Mouse (Mus musculus) T-helper 2 cell (primary cell): ENCODE results near the gene Hephl1.
"Not testable (repeated sequence)": the region's sequence is repeated elsewhere in the genome, so short reads cannot be mapped to it uniquely, and the experiment has no call there.

Experiments used
- in situ Hi-C: fragments of 300-600 bp; cut with MboI, MseI; formaldehyde crosslinking; loops from one replicate; pipeline ENCODE4 v1.15.1; 2025; ENCODE audit warnings: high pct_unique_total_duplicates

Gene Hephl1

DNA sequence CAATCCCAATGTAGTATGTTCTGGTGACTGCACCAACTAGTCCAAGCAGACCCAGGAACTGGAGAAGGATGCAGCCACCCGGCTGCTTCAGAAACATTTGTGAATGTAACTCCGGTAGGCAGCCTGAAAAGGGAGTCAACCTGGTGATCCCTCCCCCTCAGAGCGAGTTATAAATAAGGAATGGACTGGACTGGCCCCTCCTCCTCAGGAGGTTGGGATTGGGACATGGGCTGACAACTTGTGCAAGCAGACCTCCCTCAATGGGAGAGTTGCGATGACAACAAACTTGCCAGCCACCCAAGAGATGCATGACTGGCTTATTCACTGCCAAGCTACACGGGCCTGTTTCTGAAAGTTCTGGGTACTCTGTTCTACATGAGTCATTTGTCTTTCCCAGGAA lies at the start of gene Hephl1:
Gene Hephl1 (minus strand): TSS at position 101 of the 400 bp plus-strand sequence.
- in situ Hi-C loops, result no loop called here

DNA sequence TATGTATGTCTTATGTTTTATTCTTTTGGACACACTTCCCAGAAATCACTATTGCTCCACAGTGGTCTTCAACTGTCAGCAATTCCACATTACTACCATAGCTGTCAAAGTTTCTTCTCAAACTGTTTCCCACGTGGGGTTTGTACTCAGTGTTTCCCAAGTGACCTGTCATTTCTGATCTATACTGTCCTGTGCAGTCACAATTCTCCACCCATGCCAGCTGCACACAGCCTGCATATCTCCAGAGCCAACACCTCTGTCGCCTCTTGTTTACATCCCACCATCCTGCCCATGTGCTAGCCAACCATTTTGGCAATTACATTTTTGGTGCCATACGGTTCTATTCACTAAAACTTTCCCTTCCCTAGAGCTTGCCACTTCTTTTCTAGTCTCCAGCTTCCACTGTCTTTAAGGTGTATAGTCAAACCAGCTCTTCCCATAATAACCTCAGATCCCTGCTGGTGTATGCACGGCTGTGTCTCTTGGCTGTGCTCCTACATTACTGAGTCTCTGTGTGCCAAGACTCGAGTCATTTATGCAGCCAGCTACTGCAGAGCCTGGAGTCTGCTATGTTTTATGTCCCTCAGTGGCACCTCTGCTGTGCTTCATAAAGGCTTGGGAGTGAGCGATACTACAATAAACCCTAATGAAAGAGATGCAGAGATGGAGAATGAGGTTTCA lies 37.5 kb upstream of the Hephl1 start:
- in situ Hi-C loops, result no loop called here

DNA sequence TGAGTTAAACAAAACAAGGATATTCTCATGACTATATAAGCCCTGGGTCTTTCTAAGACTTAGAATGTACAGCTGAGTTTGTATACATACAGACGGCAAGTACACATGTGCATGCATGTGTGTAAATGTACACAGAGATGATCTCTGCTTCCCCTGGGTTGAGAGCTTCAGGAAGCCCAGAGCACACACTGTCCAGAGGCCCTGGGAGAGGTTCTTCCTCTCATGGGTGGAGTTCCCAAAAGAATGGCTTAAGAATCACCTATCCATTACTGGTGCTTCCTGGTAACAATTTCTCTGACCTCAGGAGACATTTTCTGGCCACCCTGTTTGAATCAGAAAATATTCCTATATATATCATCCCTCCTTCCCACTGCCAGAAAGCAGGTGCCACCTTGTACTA lies 28.6 kb upstream of the Hephl1 start:
- in situ Hi-C loops, result no loop called here

DNA sequence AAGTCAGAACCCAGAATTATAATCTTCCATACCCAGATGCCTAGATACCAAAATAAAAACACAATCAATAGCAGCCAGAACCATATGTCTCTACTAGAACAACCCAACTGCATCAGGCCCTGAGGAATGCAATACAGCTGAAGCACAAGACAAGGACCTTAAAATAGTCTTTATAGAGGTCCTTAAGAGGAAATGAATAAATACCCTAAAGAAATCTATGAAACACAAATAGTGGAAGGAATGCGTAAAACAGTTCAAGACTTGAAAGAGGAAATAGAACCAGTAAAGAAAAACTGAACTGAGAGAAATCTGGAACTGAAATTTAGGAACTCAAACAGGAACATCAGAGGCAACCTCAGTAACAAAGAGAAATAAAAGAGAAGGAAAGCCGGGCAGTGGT lies 14.0 kb upstream of the Hephl1 start:
- in situ Hi-C loops, result no loop called here

DNA sequence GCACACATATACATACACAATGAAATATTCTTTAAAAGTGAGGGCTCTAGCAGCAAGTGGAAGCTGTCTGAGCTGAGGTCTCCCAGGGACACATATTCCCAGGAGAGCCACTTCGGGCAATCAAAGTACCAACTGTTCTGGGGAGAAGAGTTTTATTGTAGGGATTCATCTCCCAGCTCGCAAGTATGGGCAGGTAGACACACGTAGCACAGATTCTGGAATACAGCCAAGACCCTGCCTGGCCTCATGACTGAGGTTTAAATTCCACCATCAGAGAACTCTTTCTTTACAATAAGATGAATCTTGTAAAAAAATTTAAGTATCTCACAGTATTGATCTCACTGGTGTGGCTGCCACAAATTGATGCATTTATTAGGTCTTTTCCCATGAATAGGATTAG lies 10.5 kb upstream of the Hephl1 start:
- in situ Hi-C loops, result no loop called here

DNA sequence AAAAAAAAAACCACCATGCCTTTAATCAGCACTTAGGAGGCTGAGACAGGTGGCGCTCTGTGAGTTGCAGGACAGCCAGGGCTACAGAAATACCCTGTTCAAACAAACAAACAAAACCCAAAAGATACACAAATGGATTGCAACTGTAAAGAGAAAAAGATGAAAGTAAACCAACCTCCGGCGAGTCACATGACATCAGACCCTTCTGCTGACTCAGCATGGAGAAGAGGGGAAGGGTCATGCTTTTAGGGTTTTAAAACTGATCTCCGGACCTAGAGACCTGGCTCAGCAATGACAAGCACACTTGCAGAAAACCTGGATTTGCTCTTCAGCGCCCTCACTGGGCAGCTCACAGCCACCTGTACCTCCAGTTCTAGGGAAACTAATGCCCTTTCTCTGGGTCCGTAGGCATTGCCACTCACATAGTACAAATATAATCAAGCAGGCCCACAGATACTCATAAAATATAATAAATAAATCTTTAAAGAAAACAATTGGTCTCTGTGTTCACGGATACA lies 9.0 kb upstream of the Hephl1 start:
- in situ Hi-C loops, result no loop called here

DNA sequence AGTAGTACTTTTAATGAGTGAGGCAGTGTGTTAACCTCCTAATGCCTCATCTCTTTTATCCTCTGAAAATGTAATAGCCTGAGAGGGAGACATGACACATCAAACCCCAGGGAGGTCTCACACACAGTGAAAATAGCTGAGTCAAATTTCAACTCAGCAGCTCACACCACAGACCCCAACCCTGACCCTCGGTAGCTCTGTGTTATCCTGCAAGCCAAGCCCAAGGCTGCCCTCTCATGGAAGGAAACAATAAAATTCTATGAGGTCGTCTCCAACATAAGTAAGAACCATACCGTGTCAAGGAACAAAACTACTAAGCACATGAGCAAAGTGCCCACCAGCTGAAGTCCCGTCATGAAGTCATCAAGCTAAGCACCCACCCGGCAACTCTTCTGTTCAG lies 8.3 kb upstream of the Hephl1 start:
- in situ Hi-C loops, result no loop called here

DNA sequence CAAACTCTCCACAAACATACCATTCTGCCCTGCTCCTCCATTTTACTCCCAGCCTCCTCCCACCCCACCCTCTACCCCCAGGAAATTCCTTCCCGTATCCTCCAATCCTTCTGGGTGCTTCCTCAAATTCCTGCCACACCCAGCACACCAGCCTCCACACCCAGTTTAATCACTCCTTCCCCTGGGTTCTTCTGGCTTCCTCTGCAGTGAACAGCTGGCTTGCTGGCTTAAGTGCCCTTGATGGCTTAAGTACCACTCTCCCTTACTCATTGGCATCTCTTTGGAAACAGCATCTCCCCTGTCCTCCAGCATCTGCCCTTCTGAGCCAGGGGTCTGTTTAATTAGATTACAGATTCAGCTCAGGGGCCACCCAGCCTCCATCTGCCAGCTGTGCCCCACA lies 7.6 kb upstream of the Hephl1 start:
- in situ Hi-C loops, result no loop called here

DNA sequence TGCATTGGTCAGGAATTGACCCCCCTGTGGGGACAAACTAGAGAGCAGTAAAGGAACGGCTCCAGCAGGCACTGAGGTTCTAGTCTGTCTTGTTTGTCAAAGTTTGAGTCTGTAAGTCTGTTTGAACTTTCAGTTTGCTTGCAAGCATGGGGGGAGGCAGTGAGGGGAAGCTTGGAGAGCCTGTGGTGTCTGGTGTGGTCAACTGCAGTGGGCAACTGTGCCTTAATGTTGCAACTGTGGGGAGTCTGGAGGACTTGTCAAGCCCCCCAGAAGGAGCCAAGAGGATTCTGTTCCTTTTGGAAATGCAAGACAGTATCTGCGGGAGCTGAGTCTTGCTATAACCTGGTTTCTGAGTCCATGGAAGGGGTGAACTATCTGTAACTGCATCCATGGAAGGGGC lies 4.3 kb upstream of the Hephl1 start:
- in situ Hi-C loops, result no loop called here

DNA sequence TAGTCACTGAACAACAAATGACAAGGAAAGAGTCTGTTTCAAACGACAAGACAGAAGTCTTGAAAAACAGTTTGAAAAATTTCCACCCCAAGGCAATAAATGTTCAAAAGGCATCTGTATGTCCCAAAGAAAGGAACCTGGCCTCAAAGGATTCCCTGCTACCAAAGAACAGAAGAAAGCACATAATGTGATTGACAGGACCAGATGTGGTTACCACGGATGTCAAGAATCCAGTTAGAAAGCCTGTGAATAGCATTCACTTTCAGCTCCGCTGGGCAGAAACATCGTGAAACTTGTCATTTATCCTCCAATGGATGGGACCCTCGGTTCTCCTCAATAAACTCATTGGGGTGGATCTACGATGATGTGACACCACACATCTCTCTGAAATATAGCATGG lies 2.2 kb upstream of the Hephl1 start:
- in situ Hi-C loops, result no loop called here

DNA sequence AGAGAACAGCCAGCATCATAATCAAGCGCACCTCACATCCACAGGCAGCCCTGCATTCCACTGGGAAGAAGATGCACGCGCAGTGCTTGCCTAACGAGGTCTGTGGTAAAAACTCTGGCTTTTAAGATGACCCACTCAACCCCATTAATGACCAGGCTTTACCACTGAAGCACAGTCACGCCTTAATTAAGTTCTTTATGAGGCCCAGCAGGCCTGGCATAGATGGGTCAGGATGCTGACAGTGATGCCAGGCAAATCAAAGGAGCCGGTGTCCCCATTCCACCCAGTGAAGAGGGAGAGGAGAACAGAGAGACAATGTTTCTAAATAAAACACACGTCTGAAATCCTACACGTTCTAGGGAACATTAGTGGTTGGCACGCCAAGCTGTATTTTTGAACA lies 3.8 kb downstream of the Hephl1 start:
- in situ Hi-C loops, result no loop called here

DNA sequence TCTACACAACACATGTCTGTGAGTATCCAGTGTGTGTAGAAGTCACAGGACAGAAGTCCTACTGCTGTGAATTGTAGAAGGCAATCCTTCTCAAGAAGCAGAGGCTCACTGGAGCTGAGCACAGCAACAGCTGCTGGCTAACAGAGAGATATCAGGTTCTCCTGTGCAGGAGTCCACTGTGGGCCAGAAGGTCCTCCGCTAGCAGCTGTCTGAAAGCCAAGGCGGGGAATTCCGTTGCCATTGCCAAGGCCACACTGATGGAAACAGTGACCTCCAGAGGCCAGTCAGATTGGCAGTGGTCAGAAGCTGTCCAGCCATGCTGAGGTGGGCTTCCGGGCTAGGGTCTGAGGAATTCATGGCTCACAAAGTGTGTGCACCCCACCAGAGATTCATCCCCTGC lies 6.8 kb downstream of the Hephl1 start:
- in situ Hi-C loops, result no loop called here

DNA sequence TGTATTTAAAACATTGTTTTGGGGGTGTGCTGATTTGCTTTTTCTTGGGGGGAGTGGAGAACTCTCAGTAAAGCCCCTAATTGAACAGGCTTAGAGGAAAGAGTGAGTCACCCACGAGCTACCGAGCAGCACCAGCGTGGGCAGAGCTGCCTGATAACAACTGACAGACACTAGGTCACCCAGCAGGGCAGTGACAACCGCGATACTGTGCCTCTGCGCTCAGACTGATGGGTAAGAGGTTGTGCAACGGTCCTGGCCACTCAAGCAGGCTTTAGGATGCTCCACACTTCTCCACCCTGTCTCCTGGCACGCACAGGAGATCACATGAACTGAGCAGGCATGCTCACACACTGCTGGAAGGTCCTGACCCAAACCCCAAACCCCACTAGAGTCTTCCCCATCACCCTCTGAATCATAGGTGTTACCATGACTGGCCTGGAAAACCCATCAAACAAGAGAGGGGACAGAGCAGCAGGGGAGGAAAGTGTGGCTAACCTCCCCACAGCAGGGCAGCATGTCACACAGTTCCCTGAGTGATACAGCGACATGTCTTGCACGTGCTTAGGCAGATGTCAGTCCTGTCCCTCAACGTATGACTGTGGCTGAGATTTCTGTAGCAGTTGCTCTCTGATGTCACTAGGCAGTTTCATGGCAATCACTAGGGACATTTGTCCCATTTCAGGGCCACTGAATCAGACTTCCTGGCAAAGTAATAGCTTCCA lies 8.2 kb downstream of the Hephl1 start:
- in situ Hi-C loops, result no loop called here

DNA sequence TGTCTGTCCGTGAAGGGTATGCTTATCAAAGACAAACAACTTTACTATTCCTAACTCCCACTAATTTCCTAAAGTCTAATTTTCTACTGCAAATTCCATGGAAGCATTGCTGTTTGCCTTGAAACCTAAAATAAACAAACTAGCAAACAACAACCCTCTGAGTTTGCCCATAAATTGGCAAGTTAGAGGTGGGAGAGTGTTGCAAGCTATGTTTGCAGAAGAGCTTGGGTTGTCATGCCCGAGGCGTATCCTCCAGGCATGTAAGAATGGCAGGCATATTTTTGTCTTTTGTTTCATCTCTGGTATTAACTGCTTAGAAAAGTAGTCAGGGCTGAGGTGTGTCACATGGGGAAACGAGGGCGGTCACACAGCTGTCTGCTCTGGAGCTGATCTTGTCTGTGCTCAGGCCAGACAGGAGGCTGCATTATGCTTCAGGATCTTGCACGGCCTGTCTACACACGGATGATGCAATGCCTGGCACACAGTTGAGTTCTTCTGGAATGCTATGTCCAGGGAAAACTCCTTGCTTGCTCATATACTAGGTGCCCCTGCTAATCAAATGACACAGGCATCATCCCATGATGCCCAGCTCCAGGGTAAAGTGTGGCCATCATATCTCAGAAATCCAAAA lies 10.3 kb downstream of the Hephl1 start:
- in situ Hi-C loops, result no loop called here

DNA sequence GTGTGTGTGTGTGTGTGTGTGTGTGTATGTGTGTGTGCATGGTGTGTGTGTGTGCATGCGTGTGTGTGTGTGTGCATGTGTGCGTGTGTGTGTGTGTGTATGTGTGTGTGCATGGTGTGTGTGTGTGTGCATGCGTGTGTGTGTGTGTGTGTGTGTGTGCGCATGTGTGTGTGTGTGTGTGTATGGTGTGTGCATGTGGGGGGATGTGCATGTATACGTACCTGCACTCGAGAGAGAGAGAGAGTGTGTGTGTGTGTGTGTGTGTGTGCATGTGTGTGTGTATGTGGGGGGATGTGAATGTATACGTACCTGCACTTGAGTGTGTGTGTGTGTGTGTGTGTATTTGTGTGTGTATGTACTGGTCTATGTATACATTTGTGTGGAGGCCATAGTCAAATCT lies 13.5 kb downstream of the Hephl1 start:
- in situ Hi-C loops, result not testable (repeated sequence)

DNA sequence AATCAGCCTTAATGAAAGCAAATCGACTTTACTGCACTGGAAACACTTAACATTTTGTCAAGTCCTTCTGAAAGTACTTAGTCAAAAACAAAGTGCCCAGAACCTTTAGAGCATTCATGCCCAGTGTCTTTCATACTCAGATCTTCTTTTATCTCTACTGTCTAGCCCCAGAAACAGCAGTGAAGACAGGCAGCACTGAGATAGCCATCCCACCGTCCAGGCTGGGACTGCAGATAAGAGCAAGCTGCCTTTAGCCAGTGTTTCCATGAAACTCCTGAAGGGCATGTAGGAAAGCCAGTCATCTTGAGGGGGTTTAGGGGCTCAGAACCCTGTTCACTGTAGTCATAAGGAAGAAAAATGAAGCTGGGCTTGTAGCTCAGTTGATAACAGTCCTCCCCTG lies 14.7 kb downstream of the Hephl1 start:
- in situ Hi-C loops, result no loop called here

DNA sequence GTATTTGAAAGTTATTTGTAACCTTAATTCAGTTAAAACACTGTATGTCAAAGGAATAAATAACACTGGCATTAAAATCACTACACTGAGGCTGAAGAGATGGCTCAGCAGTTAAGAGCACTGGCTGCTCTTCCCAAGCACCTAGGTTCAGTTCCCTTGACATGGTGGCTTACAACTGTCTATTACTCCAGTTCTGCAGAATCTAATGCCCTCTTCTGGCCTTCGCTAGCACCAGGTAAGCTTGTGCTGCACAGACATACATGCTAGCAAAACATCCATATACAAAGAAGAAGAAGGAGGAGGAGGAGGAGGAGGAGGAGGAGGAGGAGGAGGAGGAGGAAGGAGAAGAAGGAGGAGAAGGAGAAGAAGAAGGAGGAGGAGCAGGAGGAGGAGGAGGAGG lies 15.7 kb downstream of the Hephl1 start:
- in situ Hi-C loops, result no loop called here

DNA sequence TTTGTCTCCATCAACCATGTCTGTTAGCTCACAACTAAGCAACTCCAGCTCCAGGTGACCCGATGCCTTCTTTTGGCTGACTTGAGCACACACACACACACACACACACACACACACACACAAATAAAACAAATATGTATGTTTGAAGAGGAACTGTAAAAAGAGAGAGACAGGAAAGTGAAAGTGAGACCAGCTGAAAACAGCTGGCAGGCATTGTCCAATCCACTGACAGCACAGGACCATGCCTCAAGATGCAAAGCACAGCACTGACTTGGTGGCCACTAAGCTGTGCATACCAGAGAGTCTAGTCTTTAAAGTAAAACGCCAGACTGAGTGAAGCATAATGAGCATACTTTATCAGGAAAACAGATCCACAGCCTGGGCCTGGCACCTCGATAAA lies 16.7 kb downstream of the Hephl1 start:
- in situ Hi-C loops, result no loop called here

DNA sequence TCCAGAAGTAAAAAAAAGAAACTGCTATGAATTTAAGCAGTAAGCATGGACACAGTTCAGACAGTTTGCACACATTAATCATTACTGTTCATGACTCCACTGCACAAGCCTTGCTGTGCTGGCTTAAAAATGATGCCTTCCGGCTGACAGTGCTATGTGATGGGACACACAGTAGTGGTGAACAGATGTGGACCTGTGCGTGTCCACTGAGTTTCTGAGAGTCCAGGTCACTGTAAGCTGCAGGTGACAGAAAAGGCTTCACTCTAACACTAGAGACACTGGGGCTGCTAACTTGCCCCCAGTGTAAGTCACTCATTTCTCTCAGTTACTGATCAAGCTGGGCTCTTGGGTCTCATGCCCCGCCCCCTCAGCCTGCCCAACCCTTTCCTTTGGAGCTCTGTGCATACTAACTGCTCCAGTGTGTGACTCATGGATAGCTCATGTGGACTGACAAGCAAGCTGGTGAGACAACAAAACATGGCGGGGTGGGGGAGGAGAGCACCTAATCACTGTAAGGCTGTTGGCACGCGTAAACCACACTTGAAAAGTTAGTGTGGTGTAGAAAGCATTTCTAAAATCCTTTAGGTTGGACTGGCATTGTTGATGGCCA lies 43.1 kb downstream of the Hephl1 start:
- in situ Hi-C loops, result no loop called here

DNA sequence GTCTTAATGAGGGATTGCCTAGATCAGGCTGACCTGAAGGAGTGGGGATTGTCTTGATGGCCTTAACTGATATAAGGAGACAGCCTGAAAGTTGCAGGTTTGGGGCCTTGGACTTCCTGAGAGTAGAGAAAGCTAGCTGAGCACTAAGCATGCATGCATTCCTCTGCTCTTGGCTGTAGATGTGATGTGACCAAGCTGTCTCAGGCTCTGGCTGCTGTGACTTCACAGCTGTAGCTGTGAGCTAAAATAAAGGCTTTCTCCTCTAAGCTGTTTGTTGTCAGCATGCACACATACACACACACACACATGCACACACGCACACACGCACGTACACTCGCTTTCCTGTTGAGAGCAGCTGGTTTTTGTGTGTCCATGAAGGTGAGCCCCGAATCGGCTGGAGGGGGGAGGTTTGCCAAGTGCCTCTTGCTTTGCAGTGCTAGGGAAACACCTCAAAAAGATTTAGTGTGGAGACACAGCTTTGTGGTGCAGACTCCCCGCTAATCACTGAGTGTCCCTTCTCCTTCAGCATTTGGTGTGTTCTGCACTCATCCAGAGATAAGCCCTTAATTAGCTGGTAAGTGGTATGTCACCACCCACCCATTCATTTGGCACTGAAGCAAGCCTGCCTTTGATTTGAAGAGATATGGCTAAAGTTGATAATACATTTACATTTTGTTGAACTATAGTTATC lies 43.8 kb downstream of the Hephl1 start:
- in situ Hi-C loops, result no loop called here

DNA sequence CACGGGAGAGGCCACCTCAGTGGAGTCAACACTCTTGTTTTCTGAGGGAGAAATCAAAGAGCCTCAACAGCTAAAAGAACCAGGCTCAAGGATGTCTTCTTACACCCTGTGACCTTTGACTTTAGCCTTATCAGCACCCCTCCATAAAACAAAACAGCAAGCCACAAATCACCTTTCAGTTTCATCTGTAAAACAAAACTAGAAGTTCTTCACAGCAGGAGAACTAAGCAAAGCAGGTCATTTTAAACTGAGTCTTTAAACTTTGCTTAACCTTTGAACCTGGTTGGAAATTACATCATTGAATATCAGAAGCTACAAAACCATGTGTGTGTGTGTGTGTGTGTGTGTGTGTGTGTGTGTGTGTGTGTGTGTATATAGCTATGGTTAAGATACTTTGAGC lies 47.7 kb downstream of the Hephl1 start:
- in situ Hi-C loops, result no loop called here

DNA sequence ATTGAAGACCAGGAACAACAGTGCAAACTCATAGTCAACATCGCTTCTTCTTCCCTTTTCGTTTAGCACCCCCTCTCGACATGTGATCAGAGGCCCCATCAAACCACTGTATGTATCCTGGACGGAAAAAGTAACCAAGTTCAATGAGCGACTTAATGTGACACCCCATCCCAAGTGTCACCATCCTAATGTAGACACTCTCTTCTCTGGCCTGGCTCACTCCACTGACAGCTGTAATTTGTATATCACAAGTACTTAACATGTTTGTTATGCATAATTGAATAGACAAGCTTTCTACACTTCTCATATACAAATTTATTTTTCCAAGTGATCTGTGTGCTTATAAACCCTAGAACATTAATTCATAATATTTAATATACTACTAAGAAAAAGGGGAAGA lies 51.1 kb downstream of the Hephl1 start:
- in situ Hi-C loops, result no loop called here
